Mouse (Mus musculus) G1E (cell line): Measurements from ENCODE around the gene Map7d3. TPM values are rescaled to one million over a fixed set of nuclear protein-coding genes. Genes with fewer than 3 reads are reported as not detected.

Source experiments
- ATAC-seq: 2 replicates; pipeline ENCODE4 v1.8.0; 2016; ENCODE audit warnings: mild to moderate bottlenecking; ENCODE audit not compliant: insufficient number of reproducible peaks, poor library complexity, low FRiP score, severe bottlenecking; ENCODE audit errors: extremely low read depth
- DNase-seq: peaks from one replicate; pipeline ENCODE4 v3.0.0; 2012; ENCODE audit warnings: low spot score
- H3K27me3 ChIP-seq: 2 replicates; pipeline ENCODE4 v1.6.1; 2012; ENCODE audit warnings: mild to moderate bottlenecking, low read length, inconsistent platforms; ENCODE audit not compliant: insufficient read depth
- H3K36me3 ChIP-seq: replicated peaks from 2 replicates; pipeline ENCODE3; 2012; ENCODE audit warnings: mild to moderate bottlenecking, inconsistent platforms
- H3K4me1 ChIP-seq: 2 replicates; pipeline ENCODE4 v1.6.1; 2012; ENCODE audit warnings: low read depth, low read length, inconsistent platforms, mixed read lengths; ENCODE audit not compliant: insufficient read depth
- H3K4me3 ChIP-seq: 2 replicates; pipeline ENCODE4 v1.5.1; 2012; ENCODE audit warnings: low read depth, mild to moderate bottlenecking, inconsistent platforms, low read length, moderate library complexity, mixed read lengths
- H3K9me3 ChIP-seq: replicated peaks from 2 replicates; pipeline ENCODE4 v1.6.1; 2012; ENCODE audit warnings: inconsistent platforms
- CTCF ChIP-seq: IDR thresholded peaks from 2 replicates; pipeline ENCODE4 v1.5.1; 2012; ENCODE audit warnings: low read depth, low read length, inconsistent platforms, mixed read lengths
- GATA1 ChIP-seq: IDR thresholded peaks from 2 replicates; pipeline ENCODE4 v1.6.1; 2012; ENCODE audit warnings: borderline replicate concordance, low read length, inconsistent platforms, mixed read lengths
- GATA2 ChIP-seq: IDR thresholded peaks from 2 replicates; pipeline ENCODE4 v1.6.1; 2012; ENCODE audit warnings: low read depth, low read length, inconsistent platforms, borderline replicate concordance
- POLR2AphosphoS5 ChIP-seq: IDR thresholded peaks from 2 replicates; pipeline ENCODE4 v1.6.1; 2012; ENCODE audit warnings: low read depth, low read length, inconsistent platforms; ENCODE audit not compliant: insufficient replicate concordance
- TAL1 ChIP-seq: conservative IDR thresholded peaks from 2 replicates; pipeline ENCODE4 v1.6.1; 2012; ENCODE audit warnings: low read depth, low read length, inconsistent platforms, mixed read lengths
- polyA plus RNA-seq: library from polyadenylated mRNA; stranded (reverse); fragments of >175 nt; gene quantifications from 2 replicates; pipeline ENCODE4 v1.2.3, GENCODE M21; 2012
- total RNA-seq, 2 experiments: library from RNA; stranded (forward) in 1 of 2; stranded (reverse) in 1 of 2; fragments of 200-1000 nt in 1 of 2; fragments of >200 nt in 1 of 2; fragmentation: Nextera tagmentation in 1 of 2; gene quantifications; 2 replicates each; pipeline ENCODE4 v1.2.3; 2014 to 2017

The Map7d3 gene
- total RNA-seq (2014; fragmentation: Nextera tagmentation) (not detected in 2 replicates), total RNA-seq (2017) (not detected in 2 replicates), polyA plus RNA-seq (not detected in 2 replicates)

DNA sequence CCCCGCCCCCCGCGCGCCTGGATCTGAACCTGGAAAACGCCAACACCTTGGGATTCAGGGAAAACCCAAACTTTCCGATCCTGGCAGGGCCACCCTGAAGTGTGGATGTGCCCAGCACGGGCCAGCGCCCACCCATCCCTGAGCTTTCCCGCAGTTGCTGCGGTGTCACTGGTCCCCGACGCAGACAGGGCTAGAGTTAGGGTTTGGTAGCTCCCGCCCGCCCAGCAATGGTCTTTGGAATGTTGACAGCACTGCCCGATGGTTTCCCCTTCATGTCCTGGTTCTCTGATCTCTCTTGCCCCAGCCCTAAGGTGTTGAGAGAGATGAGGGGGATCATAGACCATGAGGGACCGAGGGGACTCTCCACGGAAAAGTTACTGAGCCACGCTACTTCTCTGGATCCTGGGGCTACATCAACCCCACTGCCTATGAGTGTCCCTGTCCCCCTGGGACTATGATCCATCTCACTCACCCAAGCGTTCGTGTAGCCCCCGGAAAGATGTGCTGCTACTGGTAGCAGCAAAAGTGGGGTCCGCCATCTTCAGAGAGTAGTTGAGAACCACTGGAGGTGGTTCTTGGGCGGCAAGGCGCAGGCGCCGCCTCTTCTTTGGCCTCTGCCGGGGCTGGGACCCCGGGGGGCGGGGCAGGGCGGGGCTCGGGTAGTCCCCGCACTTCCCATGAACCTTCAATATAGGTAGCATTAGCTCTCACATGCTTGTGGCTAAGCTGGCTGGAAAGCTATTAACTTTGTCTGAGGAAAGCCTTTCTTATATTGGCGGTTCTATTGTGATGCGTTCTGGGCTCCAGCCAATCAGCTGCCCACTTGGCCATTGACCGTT is at the start of gene Map7d3:
TSS of gene Map7d3 (minus strand) at position 562 of the 839 bp plus-strand sequence.
- Histone ChIP-seq H3K27me3 (no peaks in the 10 kb centered on the region), H3K9me3 (no peaks in the 10 kb centered on the region), H3K36me3 (no peaks in the 10 kb centered on the region), H3K4me3 (no peak within 1 kb of the TSS), H3K4me1 (no peaks in the 10 kb centered on the region)
- no peak for ATAC-seq
- no peak for TF ChIP-seq CTCF
- TF ChIP-seq TAL1, result no peak
- TF ChIP-seq GATA2, result no peak
- no peak for TF ChIP-seq GATA1
- no peak for TF ChIP-seq POLR2AphosphoS5
- DNase-seq, result no peak

DNA sequence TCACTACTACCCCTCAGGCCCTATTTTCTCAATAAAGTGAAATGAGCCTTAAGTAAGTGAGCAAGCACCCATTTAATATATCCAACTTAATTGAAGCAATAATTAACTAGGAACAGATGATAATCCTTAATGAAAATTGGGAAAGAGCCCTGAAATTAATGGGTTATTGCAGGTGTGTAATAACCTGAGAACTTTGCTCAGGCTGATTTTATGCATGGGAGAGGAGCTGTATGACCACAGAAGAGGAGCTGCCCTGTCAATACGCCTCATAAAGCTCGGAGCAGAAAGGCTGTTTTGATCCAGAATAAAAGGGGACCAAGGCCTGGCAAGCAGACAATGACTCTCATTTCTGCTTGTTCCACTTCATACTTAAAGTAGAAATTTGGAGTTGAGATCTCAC is 47.7 kb upstream of the Map7d3 start, which contains the start of gene Adgrg4:
TSS of gene Adgrg4 (plus strand) at position 301 of the 400 bp plus-strand sequence.
- TF ChIP-seq GATA1, result no peak
- no peak for TF ChIP-seq CTCF
- no peak for TF ChIP-seq POLR2AphosphoS5
- TF ChIP-seq TAL1, result no peak
- Histone ChIP-seq H3K36me3 (no peaks in the 10 kb centered on the region), H3K27me3 (no peaks in the 10 kb centered on the region), H3K4me3 (no peak within 1 kb of the TSS), H3K9me3 (no peaks in the 10 kb centered on the region), H3K4me1 (no peaks in the 10 kb centered on the region)
- ATAC-seq (no peak), DNase-seq (no peak)

GRCm38 (mm10) chrX:56841255-56841654 is 19.1 kb upstream of the Map7d3 start:
- TF ChIP-seq GATA1 (no peak), TAL1 (no peak), POLR2AphosphoS5 (no peak), CTCF (no peak), GATA2 (no peak)
- Histone ChIP-seq H3K4me3 (no peak overlapping the region), H3K4me1 (no peaks in the 10 kb centered on the region), H3K36me3 (no peaks in the 10 kb centered on the region), H3K9me3 (no peaks in the 10 kb centered on the region), H3K27me3 (no peaks in the 10 kb centered on the region)
- ATAC-seq (no peak), DNase-seq (no peak)

GRCm38 (mm10) chrX:56839369-56839768 is 17.2 kb upstream of the Map7d3 start:
- TF ChIP-seq CTCF (no peak), POLR2AphosphoS5 (no peak), GATA1 (no peak), GATA2 (no peak), TAL1 (no peak)
- DNase-seq (no peak), ATAC-seq (no peak)
- Histone ChIP-seq H3K4me1 (no peaks in the 10 kb centered on the region), H3K36me3 (no peaks in the 10 kb centered on the region), H3K27me3 (no peaks in the 10 kb centered on the region), H3K9me3 (no peaks in the 10 kb centered on the region), H3K4me3 (no peak overlapping the region)

- Histone ChIP-seq H3K27me3 (no peaks in the 10 kb centered on the region), H3K4me3 (no peak overlapping the region), H3K4me1 (no peaks in the 10 kb centered on the region), H3K9me3 (no peaks in the 10 kb centered on the region), H3K36me3 (no peaks in the 10 kb centered on the region)
- no peak for TF ChIP-seq POLR2AphosphoS5
- TF ChIP-seq CTCF, result no peak
- TF ChIP-seq GATA1, result no peak
- no peak for TF ChIP-seq GATA2
- no peak for TF ChIP-seq TAL1
- ATAC-seq (no peak), DNase-seq (no peak)
Measured at GRCm38 (mm10) chrX:56835842-56836241, 13.7 kb upstream of the Map7d3 start.

- Histone ChIP-seq H3K4me1 (no peaks in the 10 kb centered on the region), H3K36me3 (no peaks in the 10 kb centered on the region), H3K4me3 (no peak overlapping the region), H3K9me3 (no peaks in the 10 kb centered on the region), H3K27me3 (no peaks in the 10 kb centered on the region)
- ATAC-seq, result no peak
- no peak for DNase-seq
- TF ChIP-seq TAL1, result no peak
- TF ChIP-seq CTCF, result no peak
- TF ChIP-seq POLR2AphosphoS5, result no peak
- TF ChIP-seq GATA1, result no peak
- no peak for TF ChIP-seq GATA2
Measured at GRCm38 (mm10) chrX:56827492-56827891, 5.4 kb upstream of the Map7d3 start.
